Mouse (Mus musculus): ENCODE results near the gene Tars.

DNA sequence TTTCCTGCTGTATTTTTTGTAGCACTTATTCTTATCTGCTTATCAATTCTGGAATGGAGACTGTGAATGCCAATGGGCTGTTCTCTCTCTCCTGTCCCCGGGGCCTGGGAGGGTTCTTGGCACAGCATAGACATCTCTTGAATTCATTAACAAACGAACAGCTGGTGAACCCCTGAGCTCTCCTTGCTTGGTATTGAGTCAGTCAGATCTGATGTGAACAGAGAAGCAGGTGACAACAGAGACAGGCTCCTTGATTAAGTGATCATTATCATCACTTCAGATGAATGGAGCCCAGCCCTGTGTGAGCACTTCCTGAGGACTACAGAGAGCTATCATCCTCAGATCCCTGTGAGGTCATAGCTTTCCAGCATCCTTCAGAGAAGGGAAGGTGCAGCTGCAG is 35.4 kb downstream of the Tars start:
- TF ChIP-seq CTCF (IDR thresholded peaks at IDR 0.05; ENCODE audit: low read depth) (no peak), EP300 (IDR thresholded peaks at IDR 0.05; ENCODE audit: low read depth) (no peak)
